Mouse (Mus musculus) neural tube, embryonic 11.5 days (tissue): ENCODE measurements around the gene Nlgn1. TPM values are rescaled to one million over a fixed set of nuclear protein-coding genes. Genes with fewer than 3 reads are reported as not detected.

ENCODE experiments used
- ATAC-seq: fragments of 200-750 bp; cut with Nextera tagmentation; 2 replicates; pipeline ENCODE4 v1.8.0; 2017; ENCODE audit warnings: moderate number of reproducible peaks, mild to moderate bottlenecking, moderate TSS enrichment, moderate library complexity; ENCODE audit not compliant: insufficient read depth, low FRiP score, low TSS enrichment
- DNase-seq: peaks from one replicate; pipeline ENCODE4 v3.0.0-alpha.2; 2015; ENCODE audit warnings: low spot score
- H3K27ac ChIP-seq: fragments of 300-500 bp; sonication (generic); 2 replicates; pipeline ENCODE4 v1.5.1; 2014; ENCODE audit warnings: low read depth, mild to moderate bottlenecking, low read length
- H3K27me3 ChIP-seq: fragments of 300-500 bp; sonication (generic); 2 replicates; pipeline ENCODE4 v1.6.1; 2014; ENCODE audit warnings: mild to moderate bottlenecking, low read length, mixed read lengths; ENCODE audit not compliant: control insufficient read depth, insufficient read depth
- H3K36me3 ChIP-seq: fragments of 300-500 bp; sonication (generic); 2 replicates; pipeline ENCODE4 v1.6.1; 2014; ENCODE audit warnings: mild to moderate bottlenecking, low read length, moderate library complexity, mixed read lengths; ENCODE audit not compliant: control insufficient read depth, insufficient read depth
- H3K4me1 ChIP-seq: fragments of 300-500 bp; sonication (generic); 2 replicates; pipeline ENCODE4 v1.6.1; 2014; ENCODE audit warnings: low read length, mixed read lengths; ENCODE audit not compliant: control insufficient read depth, insufficient read depth
- H3K4me2 ChIP-seq: fragments of 300-500 bp; sonication (generic); 2 replicates; pipeline ENCODE4 v1.6.1; 2014; ENCODE audit warnings: low read depth, mild to moderate bottlenecking, moderate library complexity
- H3K4me3 ChIP-seq: fragments of 300-500 bp; sonication (generic); 2 replicates; pipeline ENCODE4 v1.5.1; 2014; ENCODE audit warnings: low read depth, low read length
- H3K9ac ChIP-seq: fragments of 300-500 bp; sonication (generic); 2 replicates; pipeline ENCODE4 v1.6.1; 2014; ENCODE audit warnings: mild to moderate bottlenecking, low read length
- H3K9me3 ChIP-seq: fragments of 300-500 bp; sonication (generic); 2 replicates; pipeline ENCODE4 v1.6.1; 2016; ENCODE audit warnings: low read length; ENCODE audit not compliant: control insufficient read depth
- WGBS: fragments of 180-500 bp; shearing (Covaris S2); extraction: QIAGEN DNeasy Blood & Tissue Kit; methylation state at CpG from one replicate; pipeline ENCODE4 v1.1.7; 2014; 5-methylcytosine and 5-hydroxymethylcytosine counted together
- polyA plus RNA-seq: library from polyadenylated mRNA; unstranded; fragments of >200 nt; fragmentation: Nextera tagmentation; extraction: Ambion mirVana; gene quantifications from 2 replicates; pipeline ENCODE4 v1.2.1, GENCODE M21; 2014

The Nlgn1 gene
- polyA plus RNA-seq, 1 experiment from 2014 or later = 5.1 TPM

GRCm38 (mm10) chr3:25773467-25773866 lies 558.8 kb downstream of the Nlgn1 start:
- Histone ChIP-seq H3K9ac (no peak overlapping the region), H3K27ac (no peak overlapping the region), H3K36me3 (no peaks in the 10 kb centered on the region), H3K4me2 (no peak overlapping the region), H3K9me3 (no peaks in the 10 kb centered on the region), H3K4me3 (no peak overlapping the region), H3K4me1 (no peaks in the 10 kb centered on the region), H3K27me3 (no peaks in the 10 kb centered on the region)
- ATAC-seq (no peak), DNase-seq (no peak)

DNA sequence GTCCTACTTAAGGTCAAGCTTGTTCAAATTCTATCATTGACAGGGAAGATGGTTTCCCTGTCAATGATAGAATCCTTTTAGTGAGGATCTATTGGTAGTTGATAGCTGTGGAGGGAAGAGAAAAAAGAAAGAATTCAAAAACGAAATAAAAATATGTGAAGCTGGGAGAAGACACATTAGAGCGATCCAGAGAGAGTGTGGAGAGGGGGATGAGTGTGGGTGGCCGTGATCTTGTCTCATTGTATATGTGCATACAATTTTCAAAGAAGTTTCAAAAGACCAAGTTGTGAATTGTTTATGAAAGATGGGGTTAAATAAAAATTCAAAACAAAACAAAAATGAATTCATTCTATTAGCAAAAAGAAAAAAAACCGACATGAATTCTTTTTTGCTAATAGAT lies 568.6 kb downstream of the Nlgn1 start:
- H3K36me3 ChIP-seq = no peaks in the 10 kb centered on the region
- no peak overlapping the region for H3K27ac ChIP-seq
- ATAC-seq (no peak), DNase-seq (no peak)
- no peak overlapping the region for H3K4me3 ChIP-seq
- WGBS = 93% methylated on average over 4 of the region's 4 CpGs
- H3K4me2 ChIP-seq = no peak overlapping the region
- H3K4me1 ChIP-seq = no peaks in the 10 kb centered on the region
- H3K9ac ChIP-seq = no peak overlapping the region
- no peaks in the 10 kb centered on the region for H3K27me3 ChIP-seq
- no peaks in the 10 kb centered on the region for H3K9me3 ChIP-seq

DNA sequence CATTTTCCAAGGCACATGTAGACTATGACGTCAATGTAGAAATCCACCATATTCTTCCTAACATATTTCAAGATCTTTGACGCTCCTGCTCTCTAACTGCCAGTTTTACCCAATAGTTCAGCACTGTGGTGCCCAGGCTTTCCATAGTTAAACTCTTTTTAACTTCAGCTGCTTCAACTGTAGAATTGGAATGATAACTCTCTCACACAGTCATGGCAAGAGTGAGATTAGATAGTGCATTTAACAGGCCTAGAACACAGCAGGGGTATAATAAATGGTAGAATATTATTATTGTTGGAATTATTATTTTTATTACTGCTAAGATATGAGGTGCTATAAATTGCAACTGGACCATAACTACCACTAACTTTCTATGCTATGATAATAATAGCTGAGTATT lies 574.4 kb downstream of the Nlgn1 start:
- 89% methylated on average over 2 of the region's 2 CpGs for WGBS
- ATAC-seq = no peak

GRCm38 (mm10) chr3:25724111-25724510 lies 608.1 kb downstream of the Nlgn1 start:
- Histone ChIP-seq H3K4me2 (no peak overlapping the region), H3K36me3 (no peaks in the 10 kb centered on the region), H3K9me3 (no peaks in the 10 kb centered on the region), H3K9ac (no peak overlapping the region), H3K4me3 (no peak overlapping the region), H3K27me3 (no peaks in the 10 kb centered on the region), H3K27ac (no peak overlapping the region), H3K4me1 (no peaks in the 10 kb centered on the region)
- WGBS = 92% methylated on average over 1 of the region's 1 CpGs
- DNase-seq (no peak), ATAC-seq (no peak)

More for the DNA sequence above, 574.4 kb downstream of the Nlgn1 start:
- Histone ChIP-seq H3K4me2 (no peak overlapping the region), H3K27ac (no peak overlapping the region), H3K27me3 (no peaks in the 10 kb centered on the region), H3K9ac (no peak overlapping the region), H3K4me3 (no peak overlapping the region), H3K9me3 (no peaks in the 10 kb centered on the region), H3K4me1 (no peaks in the 10 kb centered on the region), H3K36me3 (no peaks in the 10 kb centered on the region)
- DNase-seq = no peak

DNA sequence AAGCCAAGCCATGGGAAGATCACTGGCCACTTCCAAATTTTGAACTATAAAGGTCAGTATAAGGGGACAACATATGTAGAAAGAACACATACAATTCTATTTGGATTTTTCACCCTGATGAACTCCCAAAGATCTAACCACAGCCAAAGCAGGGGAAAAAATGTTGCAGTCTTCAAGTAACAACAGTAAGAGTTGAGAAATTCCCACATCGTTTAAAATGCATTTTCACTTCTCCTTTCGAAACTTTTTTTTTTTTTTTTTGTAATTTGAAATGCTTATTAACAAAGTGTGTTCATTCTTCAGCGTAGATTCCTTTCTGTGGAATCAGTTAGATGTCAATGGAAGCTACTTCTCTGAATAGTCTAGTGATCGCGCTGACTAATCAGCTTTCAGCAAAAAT lies 610.8 kb downstream of the Nlgn1 start:
- no peak overlapping the region for H3K9ac ChIP-seq
- no peaks in the 10 kb centered on the region for H3K27me3 ChIP-seq
- no peaks in the 10 kb centered on the region for H3K36me3 ChIP-seq
- DNase-seq = no peak
- H3K4me2 ChIP-seq = no peak overlapping the region
- H3K4me1 ChIP-seq = no peaks in the 10 kb centered on the region
- H3K27ac ChIP-seq = no peak overlapping the region
- H3K4me3 ChIP-seq = no peak overlapping the region
- no peaks in the 10 kb centered on the region for H3K9me3 ChIP-seq
- WGBS = 83% methylated on average over 5 of the region's 5 CpGs
- no peak for ATAC-seq

GRCm38 (mm10) chr3:25707380-25707779 lies 624.9 kb downstream of the Nlgn1 start:
- Histone ChIP-seq H3K4me3 (no peak overlapping the region), H3K27me3 (no peaks in the 10 kb centered on the region), H3K36me3 (no peaks in the 10 kb centered on the region), H3K9me3 (no peaks in the 10 kb centered on the region), H3K9ac (no peak overlapping the region), H3K4me1 (no peaks in the 10 kb centered on the region), H3K27ac (no peak overlapping the region), H3K4me2 (no peak overlapping the region)
- no peak for ATAC-seq
- no peak for DNase-seq
- WGBS = 78% methylated on average over 2 of the region's 2 CpGs

GRCm38 (mm10) chr3:25697231-25697630 lies 635.0 kb downstream of the Nlgn1 start:
- H3K9ac ChIP-seq = no peak overlapping the region
- ATAC-seq (no peak), DNase-seq (no peak)
- H3K4me1 ChIP-seq = no peaks in the 10 kb centered on the region
- H3K36me3 ChIP-seq = no peaks in the 10 kb centered on the region
- WGBS = 76% methylated on average over 1 of the region's 1 CpGs
- H3K27me3 ChIP-seq = no peaks in the 10 kb centered on the region
- H3K9me3 ChIP-seq = no peaks in the 10 kb centered on the region
- no peak overlapping the region for H3K4me3 ChIP-seq
- H3K27ac ChIP-seq = no peak overlapping the region
- H3K4me2 ChIP-seq = no peak overlapping the region

DNA sequence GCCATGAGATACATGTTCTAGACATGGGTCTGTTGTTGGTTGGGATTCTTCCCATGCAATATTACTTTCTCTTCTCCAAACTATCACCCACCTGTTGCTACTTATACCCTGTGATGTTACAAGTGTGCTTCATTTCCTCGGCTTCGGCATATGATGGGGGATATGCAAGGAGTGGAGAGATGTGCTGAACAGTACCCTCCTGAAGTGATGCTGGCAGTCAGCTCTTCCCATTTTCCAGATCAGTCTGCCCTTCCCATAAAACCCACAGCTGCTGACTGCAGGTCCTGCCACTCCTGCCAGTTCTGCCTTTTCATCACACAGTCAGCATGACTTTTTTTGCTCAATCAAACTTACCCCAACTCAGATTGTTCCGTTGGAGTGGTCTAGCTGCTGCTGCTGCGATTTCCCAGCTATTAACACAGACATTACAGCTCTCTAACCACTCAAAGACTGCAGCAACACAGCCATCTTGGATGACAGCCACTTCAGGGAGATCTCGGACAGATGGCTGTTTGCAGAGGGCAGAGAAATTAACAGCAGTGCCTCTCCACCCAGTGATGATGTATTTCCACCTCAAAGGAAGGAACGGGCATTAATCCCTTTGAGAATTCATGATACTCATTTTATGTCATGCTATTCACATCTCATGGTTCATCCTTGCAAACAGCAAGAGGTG lies 643.3 kb downstream of the Nlgn1 start:
- no peaks in the 10 kb centered on the region for H3K4me1 ChIP-seq
- H3K4me2 ChIP-seq = no peak overlapping the region
- ATAC-seq (no peak), DNase-seq (no peak)
- no peaks in the 10 kb centered on the region for H3K9me3 ChIP-seq
- no peaks in the 10 kb centered on the region for H3K36me3 ChIP-seq
- no peak overlapping the region for H3K9ac ChIP-seq
- no peak overlapping the region for H3K4me3 ChIP-seq
- WGBS = 84% methylated on average over 6 of the region's 6 CpGs
- H3K27me3 ChIP-seq = no peaks in the 10 kb centered on the region
- H3K27ac ChIP-seq = no peak overlapping the region

- no peak for DNase-seq
- no peak overlapping the region for H3K27ac ChIP-seq
- H3K27me3 ChIP-seq = no peaks in the 10 kb centered on the region
- no peak overlapping the region for H3K4me2 ChIP-seq
- no peaks in the 10 kb centered on the region for H3K4me1 ChIP-seq
- H3K36me3 ChIP-seq = no peaks in the 10 kb centered on the region
- no peak for ATAC-seq
- H3K9ac ChIP-seq = no peak overlapping the region
- H3K9me3 ChIP-seq = no peaks in the 10 kb centered on the region
- no peak overlapping the region for H3K4me3 ChIP-seq
- 95% methylated on average over 2 of the region's 2 CpGs for WGBS
Observed at GRCm38 (mm10) chr3:25683696-25684095, 648.6 kb downstream of the Nlgn1 start.
